Mouse (Mus musculus) cortical plate, adult 2 months (tissue): ENCODE data around the gene Hook1.

ENCODE experiments used
- CTCF ChIP-seq: fragments of 200-500 bp; IDR thresholded peaks from 2 replicates; pipeline ENCODE4 v1.5.1; 2011; ENCODE audit warnings: mild to moderate bottlenecking, control low read depth, low read length; ENCODE audit not compliant: insufficient read depth; ENCODE audit errors: extremely low read depth
- POLR2A ChIP-seq: fragments of 200-500 bp; IDR thresholded peaks from 2 replicates; pipeline ENCODE4 v1.6.1; 2011; ENCODE audit warnings: mild to moderate bottlenecking, low read length, control low read depth; ENCODE audit not compliant: insufficient read depth; ENCODE audit errors: extremely low read depth

DNA sequence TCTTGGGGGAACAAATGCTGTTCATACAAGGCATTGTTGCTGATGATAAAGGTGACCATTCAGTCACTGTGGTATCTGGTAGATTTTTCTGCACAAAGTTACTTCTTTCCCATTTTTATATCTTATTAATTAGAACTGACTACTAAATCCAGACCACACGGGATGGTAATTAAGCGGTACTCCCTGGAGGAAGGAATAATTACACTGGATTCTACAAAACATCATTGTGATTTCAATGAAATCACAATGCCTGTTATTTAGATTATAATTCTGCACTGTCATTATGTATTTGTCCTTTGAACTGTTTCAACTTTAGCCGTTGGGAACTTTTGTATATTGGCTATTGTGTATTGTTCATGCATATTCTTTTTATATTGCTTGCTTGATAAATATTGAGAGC, 28.3 kb upstream of the Hook1 start:
- no peak for TF ChIP-seq POLR2A
- no peak for TF ChIP-seq CTCF
